Mouse (Mus musculus): ENCODE data around the gene Senp3. TPM values are rescaled to one million over a fixed set of nuclear protein-coding genes. Genes with fewer than 3 reads are reported as not detected.
"Not testable (repeated sequence)": the region's sequence is repeated elsewhere in the genome, so short reads cannot be mapped to it uniquely, and the experiment has no call there.

The Senp3 gene
- polyA plus RNA-seq (2015; fragmentation: Nextera tagmentation; extraction: Ambion mirVana), result 36.0 and 37.8 TPM in 2 replicates

- Histone ChIP-seq H3K9ac (replicated peaks; ENCODE audit: low read depth) (peak within 1 kb of the TSS; percentile 82), H3K9me3 (ENCODE audit: low read length) (no peaks in the 10 kb centered on the region), H3K4me2 (replicated peaks; ENCODE audit: low read depth, low read length) (peak within 1 kb of the TSS; percentile 84), H3K4me3 (ENCODE audit: low read depth, low read length) (peak within 1 kb of the TSS; percentile 83), H3K27me3 (replicated peaks; ENCODE audit: insufficient read depth, low read length) (no peaks in the 10 kb centered on the region), H3K4me1 (ENCODE audit: insufficient read depth, low read depth, low read length) (peaks cover 40% of the 10 kb centered on the region), H3K27ac (ENCODE audit: low read length) (peak within 1 kb of the TSS; percentile 95), H3K36me3 (ENCODE audit: insufficient read depth, low read length) (0 out of 2 replicates have a peak, but pooled peaks cover 6% of the 10 kb centered on the region)
- under 1% methylated on average over 61 of the region's 80 CpGs for WGBS
- TF ChIP-seq CTCF (IDR thresholded peaks at IDR 0.05) (peak; percentile 1; the same call in 1 of the 2 replicates), EP300 (IDR thresholded peaks at IDR 0.05) (no peak)
- DNase-seq (ENCODE audit: low spot score), result peak; percentile 99
- ATAC-seq, result peak; percentile 94
Observed at GRCm38 (mm10) chr11:69681314-69682208, at the start of gene Senp3. Gene Senp3, minus strand, starts transcription at chr11:69682084.

- not testable (repeated sequence) for H3K9me3 ChIP-seq (ENCODE audit: low read length); ATAC-seq; H3K27ac ChIP-seq (ENCODE audit: low read length); H3K27me3 ChIP-seq (replicated peaks; ENCODE audit: insufficient read depth, low read length); H3K4me1 ChIP-seq (ENCODE audit: insufficient read depth, low read depth, low read length); H3K4me2 ChIP-seq (replicated peaks; ENCODE audit: low read depth, low read length); H3K4me3 ChIP-seq (ENCODE audit: low read depth, low read length); DNase-seq (ENCODE audit: low spot score); H3K9ac ChIP-seq (replicated peaks; ENCODE audit: low read depth)
- 65% methylated on average over 3 of the region's 3 CpGs for WGBS
- peaks cover 28% of the 10 kb centered on the region for H3K36me3 ChIP-seq (ENCODE audit: insufficient read depth, low read length)
- peak; percentile 46 for TF ChIP-seq CTCF (IDR thresholded peaks at IDR 0.05)
Observed at GRCm38 (mm10) chr11:69731408-69731807, 49.5 kb upstream of the Senp3 start.

GRCm38 (mm10) chr11:69729063-69729462, 47.2 kb upstream of the Senp3 start:
- TF ChIP-seq EP300 (IDR thresholded peaks at IDR 0.05) (no peak), CTCF (IDR thresholded peaks at IDR 0.05) (peak; percentile 72)
- H3K27ac ChIP-seq (ENCODE audit: low read length), result no peak overlapping the region
- H3K9me3 ChIP-seq (ENCODE audit: low read length), result no peaks in the 10 kb centered on the region
- DNase-seq (ENCODE audit: low spot score) (peak; percentile 74), ATAC-seq (peak; percentile 25; the same call in 1 of the 2 replicates)
- H3K36me3 ChIP-seq (ENCODE audit: insufficient read depth, low read length), result peaks cover 5% of the 10 kb centered on the region; the same call in 1 of the 2 replicates
- H3K4me3 ChIP-seq (ENCODE audit: low read depth, low read length), result no peak overlapping the region
- no peak overlapping the region for H3K9ac ChIP-seq (replicated peaks; ENCODE audit: low read depth)
- no peak overlapping the region for H3K4me2 ChIP-seq (replicated peaks; ENCODE audit: low read depth, low read length)
- no peaks in the 10 kb centered on the region for H3K4me1 ChIP-seq (ENCODE audit: insufficient read depth, low read depth, low read length)
- WGBS, result 27% methylated on average over 3 of the region's 3 CpGs
- no peaks in the 10 kb centered on the region for H3K27me3 ChIP-seq (replicated peaks; ENCODE audit: insufficient read depth, low read length)

GRCm38 (mm10) chr11:69725951-69726350, 44.1 kb upstream of the Senp3 start:
- Histone ChIP-seq H3K9me3 (ENCODE audit: low read length) (no peaks in the 10 kb centered on the region), H3K27me3 (replicated peaks; ENCODE audit: insufficient read depth, low read length) (no peaks in the 10 kb centered on the region), H3K27ac (ENCODE audit: low read length) (no peak overlapping the region), H3K4me3 (ENCODE audit: low read depth, low read length) (no peak overlapping the region), H3K4me1 (ENCODE audit: insufficient read depth, low read depth, low read length) (no peaks in the 10 kb centered on the region), H3K9ac (replicated peaks; ENCODE audit: low read depth) (no peak overlapping the region), H3K4me2 (replicated peaks; ENCODE audit: low read depth, low read length) (no peak overlapping the region), H3K36me3 (ENCODE audit: insufficient read depth, low read length) (no peaks in the 10 kb centered on the region)
- ATAC-seq, result no peak
- DNase-seq (ENCODE audit: low spot score), result peak; percentile 13
- 29% methylated on average over 5 of the region's 5 CpGs for whole genome bisulfite sequencing
- TF ChIP-seq EP300 (IDR thresholded peaks at IDR 0.05), result no peak

GRCm38 (mm10) chr11:69723074-69723473, 41.2 kb upstream of the Senp3 start:
- Histone ChIP-seq H3K36me3 (ENCODE audit: insufficient read depth, low read length) (no peaks in the 10 kb centered on the region), H3K27ac (ENCODE audit: low read length) (no peak overlapping the region), H3K9me3 (ENCODE audit: low read length) (no peaks in the 10 kb centered on the region), H3K4me3 (ENCODE audit: low read depth, low read length) (no peak overlapping the region), H3K4me1 (ENCODE audit: insufficient read depth, low read depth, low read length) (no peaks in the 10 kb centered on the region), H3K4me2 (replicated peaks; ENCODE audit: low read depth, low read length) (no peak overlapping the region), H3K9ac (replicated peaks; ENCODE audit: low read depth) (no peak overlapping the region), H3K27me3 (replicated peaks; ENCODE audit: insufficient read depth, low read length) (no peaks in the 10 kb centered on the region)
- ATAC-seq, result no peak
- WGBS, result 35% methylated on average over 2 of the region's 2 CpGs
- TF ChIP-seq EP300 (IDR thresholded peaks at IDR 0.05) (no peak), CTCF (IDR thresholded peaks at IDR 0.05) (no peak)
- no peak for DNase-seq (ENCODE audit: low spot score)

GRCm38 (mm10) chr11:69720852-69721251, 39.0 kb upstream of the Senp3 start:
- no peaks in the 10 kb centered on the region for H3K9me3 ChIP-seq (ENCODE audit: low read length)
- H3K4me2 ChIP-seq (replicated peaks; ENCODE audit: low read depth, low read length), result no peak overlapping the region
- no peaks in the 10 kb centered on the region for H3K27me3 ChIP-seq (replicated peaks; ENCODE audit: insufficient read depth, low read length)
- peak; percentile 53; the same call in 1 of the 2 replicates for ATAC-seq
- TF ChIP-seq CTCF (IDR thresholded peaks at IDR 0.05) (no peak), EP300 (IDR thresholded peaks at IDR 0.05) (no peak)
- H3K9ac ChIP-seq (replicated peaks; ENCODE audit: low read depth), result no peak overlapping the region
- no peak overlapping the region for H3K4me3 ChIP-seq (ENCODE audit: low read depth, low read length)
- H3K27ac ChIP-seq (ENCODE audit: low read length), result no peak overlapping the region
- no peaks in the 10 kb centered on the region for H3K36me3 ChIP-seq (ENCODE audit: insufficient read depth, low read length)
- WGBS, result 45% methylated on average over 6 of the region's 6 CpGs
- peak; percentile 51 for DNase-seq (ENCODE audit: low spot score)
- H3K4me1 ChIP-seq (ENCODE audit: insufficient read depth, low read depth, low read length), result no peaks in the 10 kb centered on the region
